Mouse (Mus musculus): Measurements from ENCODE around the gene Snx13. TPM values are rescaled to one million over a fixed set of nuclear protein-coding genes. Genes with fewer than 3 reads are reported as not detected.

The Snx13 gene
- polyA plus RNA-seq (2011; ENCODE audit: insufficient read depth, insufficient read length, low read depth, missing spikeins) = 30.8 and 31.3 TPM in 2 replicates

- H3K9ac ChIP-seq (ENCODE audit: low read depth, poor library complexity, severe bottlenecking) = peak within 1 kb of the TSS; percentile 98
- H3K9me3 ChIP-seq (replicated peaks; ENCODE audit: control insufficient read depth, insufficient read depth, low read length, poor library complexity, severe bottlenecking) = no peaks in the 10 kb centered on the region
- no peaks in the 10 kb centered on the region for H3K27me3 ChIP-seq (ENCODE audit: control insufficient read depth, insufficient read depth, low read length, poor library complexity, severe bottlenecking)
- no peak within 1 kb of the TSS for H3K27ac ChIP-seq (ENCODE audit: insufficient read depth, low read length)
- no peak for TF ChIP-seq POLR2A (IDR thresholded peaks at IDR 0.05; ENCODE audit: insufficient read depth, low read length)
- TF ChIP-seq EP300 (IDR thresholded peaks at IDR 0.05; ENCODE audit: insufficient read depth, low read depth, low read length) = no peak
- no peak for TF ChIP-seq CTCF (IDR thresholded peaks at IDR 0.05; ENCODE audit: low read depth, low read length)
- peak within 1 kb of the TSS; percentile 97 for H3K4me3 ChIP-seq (ENCODE audit: low read depth, low read length)
- no peaks in the 10 kb centered on the region for H3K36me3 ChIP-seq (ENCODE audit: control insufficient read depth, insufficient read depth, low read length, poor library complexity, severe bottlenecking)
- no peaks in the 10 kb centered on the region for H3K4me1 ChIP-seq (ENCODE audit: control insufficient read depth, insufficient read depth, low read length)
Observed at GRCm38 (mm10) chr12:35046999-35047319, at the start of gene Snx13. Snx13 (plus strand) TSS chr12:35047186.

DNA sequence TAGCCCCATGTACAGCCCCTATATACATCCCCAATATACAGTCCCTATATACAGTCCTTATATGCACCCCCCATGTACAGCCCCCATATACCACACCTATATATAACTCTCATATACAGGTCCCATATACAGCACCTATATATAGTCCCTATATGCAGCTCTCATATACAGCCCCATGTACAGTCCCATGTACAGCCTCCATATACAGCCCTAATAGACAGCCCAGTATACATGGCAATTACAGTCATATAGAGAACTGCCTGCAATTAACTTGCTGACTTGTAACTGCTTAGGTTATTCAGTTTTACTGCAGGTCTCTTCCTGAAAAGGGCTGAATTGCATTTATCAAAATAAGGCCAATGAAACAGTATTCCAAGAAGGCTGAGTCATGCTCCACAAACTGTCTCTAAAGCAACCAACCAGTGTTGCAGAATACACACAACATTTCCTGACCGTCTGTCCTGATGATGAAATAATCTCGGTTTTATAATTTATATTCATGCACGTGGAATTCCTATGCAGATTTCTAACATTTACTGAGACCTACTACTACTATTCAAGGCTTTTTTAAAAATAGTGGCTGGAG is 49.3 kb upstream of the Snx13 start:
- no peak overlapping the region for H3K9ac ChIP-seq (ENCODE audit: low read depth, poor library complexity, severe bottlenecking)
- no peaks in the 10 kb centered on the region for H3K9me3 ChIP-seq (replicated peaks; ENCODE audit: control insufficient read depth, insufficient read depth, low read length, poor library complexity, severe bottlenecking)
- no peaks in the 10 kb centered on the region for H3K4me1 ChIP-seq (ENCODE audit: control insufficient read depth, insufficient read depth, low read length)
- H3K27ac ChIP-seq (ENCODE audit: insufficient read depth, low read length) = no peak overlapping the region
- H3K27me3 ChIP-seq (ENCODE audit: control insufficient read depth, insufficient read depth, low read length, poor library complexity, severe bottlenecking) = no peaks in the 10 kb centered on the region
- TF ChIP-seq CTCF (IDR thresholded peaks at IDR 0.05; ENCODE audit: low read depth, low read length) (no peak), EP300 (IDR thresholded peaks at IDR 0.05; ENCODE audit: insufficient read depth, low read depth, low read length) (no peak), POLR2A (IDR thresholded peaks at IDR 0.05; ENCODE audit: insufficient read depth, low read length) (no peak)
- no peak overlapping the region for H3K4me3 ChIP-seq (ENCODE audit: low read depth, low read length)
- no peaks in the 10 kb centered on the region for H3K36me3 ChIP-seq (ENCODE audit: control insufficient read depth, insufficient read depth, low read length, poor library complexity, severe bottlenecking)

DNA sequence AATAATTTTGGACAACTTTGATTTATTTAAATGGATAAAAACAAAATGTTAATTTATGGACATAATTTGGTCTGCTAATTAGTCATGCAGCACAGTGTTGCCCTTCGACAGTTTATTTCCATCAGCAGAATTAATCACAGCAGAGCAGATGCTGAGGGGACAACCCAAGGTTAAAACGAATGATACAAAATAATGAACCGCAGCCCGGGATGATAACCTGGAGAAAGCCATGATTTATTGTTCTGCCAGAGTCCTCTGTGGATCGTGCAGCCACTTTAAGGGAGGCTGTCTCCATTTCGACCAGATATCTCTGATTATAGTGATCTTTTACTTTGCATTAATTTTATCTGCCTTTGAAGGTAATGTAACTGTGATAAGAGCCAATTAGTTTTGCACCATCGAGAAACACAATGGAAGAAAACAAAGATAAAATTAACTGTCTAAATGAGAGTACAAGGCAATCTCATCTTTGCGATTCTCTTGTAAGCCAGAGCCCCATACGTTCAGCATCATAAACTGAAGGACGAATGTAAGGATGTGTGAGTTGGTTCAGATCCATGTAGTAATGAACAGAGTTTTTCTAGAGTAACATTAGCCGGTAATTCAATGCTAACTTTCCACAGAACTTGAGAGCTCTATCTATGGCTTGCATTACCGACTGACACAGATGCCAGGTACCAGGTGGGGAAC is 48.1 kb upstream of the Snx13 start:
- Histone ChIP-seq H3K9ac (ENCODE audit: low read depth, poor library complexity, severe bottlenecking) (no peak overlapping the region), H3K36me3 (ENCODE audit: control insufficient read depth, insufficient read depth, low read length, poor library complexity, severe bottlenecking) (no peaks in the 10 kb centered on the region), H3K27me3 (ENCODE audit: control insufficient read depth, insufficient read depth, low read length, poor library complexity, severe bottlenecking) (no peaks in the 10 kb centered on the region), H3K27ac (ENCODE audit: insufficient read depth, low read length) (no peak overlapping the region), H3K4me3 (ENCODE audit: low read depth, low read length) (no peak overlapping the region), H3K9me3 (replicated peaks; ENCODE audit: control insufficient read depth, insufficient read depth, low read length, poor library complexity, severe bottlenecking) (no peaks in the 10 kb centered on the region), H3K4me1 (ENCODE audit: control insufficient read depth, insufficient read depth, low read length) (no peaks in the 10 kb centered on the region)
- TF ChIP-seq EP300 (IDR thresholded peaks at IDR 0.05; ENCODE audit: insufficient read depth, low read depth, low read length) = no peak

GRCm38 (mm10) chr12:35000323-35000722 is 46.7 kb upstream of the Snx13 start:
- H3K9me3 ChIP-seq (replicated peaks; ENCODE audit: control insufficient read depth, insufficient read depth, low read length, poor library complexity, severe bottlenecking) = no peaks in the 10 kb centered on the region
- H3K9ac ChIP-seq (ENCODE audit: low read depth, poor library complexity, severe bottlenecking) = no peak overlapping the region
- no peaks in the 10 kb centered on the region for H3K27me3 ChIP-seq (ENCODE audit: control insufficient read depth, insufficient read depth, low read length, poor library complexity, severe bottlenecking)
- no peaks in the 10 kb centered on the region for H3K36me3 ChIP-seq (ENCODE audit: control insufficient read depth, insufficient read depth, low read length, poor library complexity, severe bottlenecking)
- no peaks in the 10 kb centered on the region for H3K4me1 ChIP-seq (ENCODE audit: control insufficient read depth, insufficient read depth, low read length)
- H3K4me3 ChIP-seq (ENCODE audit: low read depth, low read length) = no peak overlapping the region
- no peak for TF ChIP-seq CTCF (IDR thresholded peaks at IDR 0.05; ENCODE audit: low read depth, low read length)
- TF ChIP-seq POLR2A (IDR thresholded peaks at IDR 0.05; ENCODE audit: insufficient read depth, low read length) = no peak
- TF ChIP-seq EP300 (IDR thresholded peaks at IDR 0.05; ENCODE audit: insufficient read depth, low read depth, low read length) = no peak
- H3K27ac ChIP-seq (ENCODE audit: insufficient read depth, low read length) = no peak overlapping the region

- TF ChIP-seq EP300 (IDR thresholded peaks at IDR 0.05; ENCODE audit: insufficient read depth, low read depth, low read length) (no peak), CTCF (IDR thresholded peaks at IDR 0.05; ENCODE audit: low read depth, low read length) (no peak), POLR2A (IDR thresholded peaks at IDR 0.05; ENCODE audit: insufficient read depth, low read length) (no peak)
- Histone ChIP-seq H3K4me1 (ENCODE audit: control insufficient read depth, insufficient read depth, low read length) (no peaks in the 10 kb centered on the region), H3K9me3 (replicated peaks; ENCODE audit: control insufficient read depth, insufficient read depth, low read length, poor library complexity, severe bottlenecking) (no peaks in the 10 kb centered on the region), H3K27me3 (ENCODE audit: control insufficient read depth, insufficient read depth, low read length, poor library complexity, severe bottlenecking) (no peaks in the 10 kb centered on the region), H3K9ac (ENCODE audit: low read depth, poor library complexity, severe bottlenecking) (no peak overlapping the region), H3K4me3 (ENCODE audit: low read depth, low read length) (no peak overlapping the region), H3K36me3 (ENCODE audit: control insufficient read depth, insufficient read depth, low read length, poor library complexity, severe bottlenecking) (no peaks in the 10 kb centered on the region), H3K27ac (ENCODE audit: insufficient read depth, low read length) (no peak overlapping the region)
Observed at GRCm38 (mm10) chr12:35005748-35006147, 41.2 kb upstream of the Snx13 start.

GRCm38 (mm10) chr12:35007851-35008250 is 39.1 kb upstream of the Snx13 start:
- no peaks in the 10 kb centered on the region for H3K36me3 ChIP-seq (ENCODE audit: control insufficient read depth, insufficient read depth, low read length, poor library complexity, severe bottlenecking)
- no peak overlapping the region for H3K9ac ChIP-seq (ENCODE audit: low read depth, poor library complexity, severe bottlenecking)
- H3K9me3 ChIP-seq (replicated peaks; ENCODE audit: control insufficient read depth, insufficient read depth, low read length, poor library complexity, severe bottlenecking) = no peaks in the 10 kb centered on the region
- H3K4me3 ChIP-seq (ENCODE audit: low read depth, low read length) = no peak overlapping the region
- H3K27ac ChIP-seq (ENCODE audit: insufficient read depth, low read length) = no peak overlapping the region
- no peaks in the 10 kb centered on the region for H3K4me1 ChIP-seq (ENCODE audit: control insufficient read depth, insufficient read depth, low read length)
- no peaks in the 10 kb centered on the region for H3K27me3 ChIP-seq (ENCODE audit: control insufficient read depth, insufficient read depth, low read length, poor library complexity, severe bottlenecking)
- TF ChIP-seq CTCF (IDR thresholded peaks at IDR 0.05; ENCODE audit: low read depth, low read length) = no peak
- TF ChIP-seq EP300 (IDR thresholded peaks at IDR 0.05; ENCODE audit: insufficient read depth, low read depth, low read length) = no peak
- TF ChIP-seq POLR2A (IDR thresholded peaks at IDR 0.05; ENCODE audit: insufficient read depth, low read length) = no peak

Data from ES-Bruce4 (cell line).